Comparison of ENCODE assay signal across 8 mouse cellular contexts in the genomic region with DNA sequence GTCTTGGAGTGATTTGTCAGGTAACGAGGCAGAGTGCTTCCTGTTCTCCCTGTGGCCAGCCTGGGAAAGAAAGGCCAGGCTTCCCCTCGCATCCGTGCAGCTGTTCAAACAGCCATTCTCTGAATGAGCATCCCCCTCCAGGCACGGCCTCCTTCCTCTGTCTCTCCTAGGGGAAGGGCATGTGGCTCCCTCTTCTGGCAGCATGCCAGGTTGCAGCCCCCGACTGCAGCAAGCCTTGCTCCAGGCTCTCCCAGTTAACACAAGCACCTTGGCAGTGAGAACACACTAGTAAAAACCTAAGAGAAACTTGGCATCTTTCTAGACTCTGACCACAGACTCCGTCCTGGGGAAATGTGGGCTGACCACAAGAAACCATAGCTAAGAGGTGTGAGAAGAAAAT. TPM values are rescaled to one million over a fixed set of nuclear protein-coding genes. Genes with fewer than 3 reads are reported as not detected.
A peak's percentile ranks its signal among the peaks of the same experiment; 100 is the strongest.
DNase-seq lines count a peak whose midpoint lies in the region; ATAC-seq and TF ChIP-seq lines count a peak whose summit lies in the region.

No protein-coding gene starts in this region.

- no peaks in the 10 kb centered on the region for H3K27me3 ChIP-seq in heart, embryonic 12.5 days (replicated peaks)
- H3K27me3 ChIP-seq in heart, embryonic 16.5 days (ENCODE audit: control insufficient read depth, insufficient read depth, low read length) = no peaks in the 10 kb centered on the region
- no peaks in the 10 kb centered on the region for H3K27me3 ChIP-seq in lung, embryonic 15.5 days

- no peak overlapping the region for H3K4me3 ChIP-seq in heart, embryonic 12.5 days
- no peak overlapping the region for H3K4me3 ChIP-seq in heart, embryonic 16.5 days (ENCODE audit: low read length)
- no peak overlapping the region for H3K4me3 ChIP-seq in lung, embryonic 15.5 days

- WGBS in heart, embryonic 12.5 days = 25% methylated on average over 6 of the region's 6 CpGs
- 20% methylated on average over 6 of the region's 6 CpGs for WGBS in heart, embryonic 16.5 days
- 14% methylated on average over 6 of the region's 6 CpGs for WGBS in lung, embryonic 15.5 days

- H3K27ac ChIP-seq in heart, embryonic 12.5 days (ENCODE audit: poor library complexity, severe bottlenecking) = no peak overlapping the region
- peak overlapping the region; percentile 2; the same call in 1 of the 2 replicates for H3K27ac ChIP-seq in heart, embryonic 16.5 days (ENCODE audit: low read length)
- H3K27ac ChIP-seq in lung, embryonic 15.5 days = 0 out of 2 replicates have a peak overlapping the region, but pooled peaks have one; percentile 8

- peak; percentile 93 for DNase-seq in heart, adult 11 months
- DNase-seq in brain, embryonic 14.5 days (ENCODE audit: low read depth) = peak; percentile 87
- peak; percentile 58 to 66 for DNase-seq in kidney, postnatal 25 days
- DNase-seq in retina, embryonic 14.5 days (ENCODE audit: low spot score) = peak; percentile 90
- peak; percentile 40 for DNase-seq in urinary bladder, postnatal 25 days (ENCODE audit: low spot score)

- H3K36me3 ChIP-seq in heart, embryonic 12.5 days = peaks cover 92% of the 10 kb centered on the region
- H3K36me3 ChIP-seq in heart, embryonic 16.5 days (ENCODE audit: control insufficient read depth, insufficient read depth) = peaks cover 66% of the 10 kb centered on the region
- peaks cover 82% of the 10 kb centered on the region for H3K36me3 ChIP-seq in lung, embryonic 15.5 days

- ATAC-seq in heart, embryonic 12.5 days (ENCODE audit: insufficient number of reproducible peaks, low FRiP score) = no peak
- peak; percentile 54; the same call in 1 of the 2 replicates for ATAC-seq in heart, embryonic 16.5 days (replicated peaks; ENCODE audit: extremely low read depth, insufficient read depth, low FRiP score)
- peak; percentile 47; the same call in 1 of the 2 replicates for ATAC-seq in lung, embryonic 15.5 days (ENCODE audit: borderline replicate concordance, extremely low read depth, low FRiP score, low TSS enrichment)

- no peak overlapping the region for H3K4me2 ChIP-seq in heart, embryonic 12.5 days
- no peak overlapping the region for H3K4me2 ChIP-seq in heart, embryonic 16.5 days (ENCODE audit: low read depth, low read length)
- H3K4me2 ChIP-seq in lung, embryonic 15.5 days = no peak overlapping the region

- TF ChIP-seq CTCF in brain, embryonic 14.5 days (IDR thresholded peaks at IDR 0.05; ENCODE audit: borderline replicate concordance, extremely low read depth, insufficient read depth, insufficient read length) = peak; percentile 83

- no peak for TF ChIP-seq POLR2A in brain, embryonic 14.5 days (IDR thresholded peaks at IDR 0.05; ENCODE audit: borderline replicate concordance, extremely low read depth, insufficient read depth, insufficient read length, poor library complexity, severe bottlenecking)

- H3K9ac ChIP-seq in heart, embryonic 12.5 days = no peak overlapping the region
- H3K9ac ChIP-seq in heart, embryonic 16.5 days (ENCODE audit: low read length) = no peak overlapping the region
- H3K9ac ChIP-seq in lung, embryonic 15.5 days = no peak overlapping the region

- peaks cover 13% of the 10 kb centered on the region for H3K4me1 ChIP-seq in heart, embryonic 12.5 days (replicated peaks)
- no peaks in the 10 kb centered on the region for H3K4me1 ChIP-seq in heart, embryonic 16.5 days (ENCODE audit: control insufficient read depth, insufficient read depth, low read length)
- H3K4me1 ChIP-seq in lung, embryonic 15.5 days = peaks cover 6% of the 10 kb centered on the region; the same call in 1 of the 2 replicates

- no peaks in the 10 kb centered on the region for H3K9me3 ChIP-seq in heart, embryonic 12.5 days (replicated peaks)
- H3K9me3 ChIP-seq in heart, embryonic 16.5 days (replicated peaks; ENCODE audit: control insufficient read depth, low read length) = no peaks in the 10 kb centered on the region
- H3K9me3 ChIP-seq in lung, embryonic 15.5 days = no peaks in the 10 kb centered on the region

RNA-seq across cellular contexts. Expression of a gene that starts 9.6 kb away (rescaled TPM):
- polyA plus RNA-seq in heart, embryonic 12.5 days (2016; fragmentation: Nextera tagmentation; extraction: Ambion mirVana) = 260 and 286 TPM in 2 replicates
- 172 and 205 TPM in 2 replicates for polyA plus RNA-seq in brain, embryonic 14.5 days (2012; rRNA removed)
- 295 and 306 TPM in 2 replicates for polyA plus RNA-seq in heart, embryonic 16.5 days (2015; fragmentation: Nextera tagmentation; extraction: Ambion mirVana)
- 199 and 205 TPM in 2 replicates for polyA plus RNA-seq in lung, embryonic 15.5 days (2015; fragmentation: Nextera tagmentation; extraction: Ambion mirVana)

RNA-seq across cellular contexts. Expression of a gene that starts 36.2 kb away (rescaled TPM):
- 12.8 and 14.3 TPM in 2 replicates for polyA plus RNA-seq in heart, embryonic 12.5 days (2016; fragmentation: Nextera tagmentation; extraction: Ambion mirVana)
- 24.6 and 35.9 TPM in 2 replicates for polyA plus RNA-seq in brain, embryonic 14.5 days (2012; rRNA removed)
- 13.6 and 14.0 TPM in 2 replicates for polyA plus RNA-seq in heart, embryonic 16.5 days (2015; fragmentation: Nextera tagmentation; extraction: Ambion mirVana)
- 22.9 and 24.1 TPM in 2 replicates for polyA plus RNA-seq in lung, embryonic 15.5 days (2015; fragmentation: Nextera tagmentation; extraction: Ambion mirVana)

RNA-seq across cellular contexts. Expression of a gene that starts 47.1 kb away (rescaled TPM):
- 0.56 and 0.76 TPM in 2 replicates for polyA plus RNA-seq in heart, embryonic 12.5 days (2016; fragmentation: Nextera tagmentation; extraction: Ambion mirVana)
- polyA plus RNA-seq in brain, embryonic 14.5 days (2012; rRNA removed) = 0.38 and 0.56 TPM in 2 replicates
- 0.69 and 0.98 TPM in 2 replicates for polyA plus RNA-seq in heart, embryonic 16.5 days (2015; fragmentation: Nextera tagmentation; extraction: Ambion mirVana)
- 1.1 and 1.4 TPM in 2 replicates for polyA plus RNA-seq in lung, embryonic 15.5 days (2015; fragmentation: Nextera tagmentation; extraction: Ambion mirVana)

Comparison
In these comparisons a context has a peak if more than half of its experiments do, and no peak if none do; other contexts are left out.
1. DNase-seq: peak in every context shown above with its lines; median percentile 93 in heart, adult 11 months; 90 in retina, embryonic 14.5 days; 87 in brain, embryonic 14.5 days; 62 in kidney, postnatal 25 days; 40 in urinary bladder, postnatal 25 days.